Comparison of ENCODE assay signal across 9 mouse cellular contexts in the genomic region with DNA sequence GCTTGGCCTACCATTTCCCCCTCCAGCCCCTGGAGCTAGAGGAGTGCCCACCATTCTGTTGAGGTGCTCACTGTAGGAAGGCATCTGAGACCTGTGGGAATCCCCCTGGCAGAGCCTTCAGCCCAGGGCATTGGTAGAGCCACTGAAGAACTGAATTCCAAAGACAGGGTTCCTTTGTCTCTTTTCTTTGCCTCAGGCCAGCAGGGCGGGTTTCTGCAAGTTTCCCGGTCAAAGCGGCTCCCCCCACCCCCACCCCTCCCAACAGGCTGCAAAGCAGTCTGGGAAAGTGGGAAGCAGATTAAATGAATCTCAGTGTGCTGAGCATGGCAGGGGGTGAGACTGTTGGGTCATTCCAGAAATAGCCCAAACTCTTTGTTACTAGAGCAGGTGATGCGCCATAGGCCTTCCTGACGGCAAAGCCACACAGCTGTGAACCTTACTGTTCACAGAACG. TPM values are rescaled to one million over a fixed set of nuclear protein-coding genes. Genes with fewer than 3 reads are reported as not detected.
DNase-seq lines count a peak whose midpoint lies in the region; ATAC-seq and TF ChIP-seq lines count a peak whose summit lies in the region.
"Had no signal": no experiment of that assay in that cellular context is flagged by ENCODE, and none has a peak within 500 bp of the region (broad histone marks: within the 10 kb centered on the region; RNA-seq: fewer than 3 reads in every experiment).

No protein-coding gene starts in this region.

- DNase-seq in kidney, postnatal 0 days (ENCODE audit: low spot score): no peak
- no peak for DNase-seq in kidney, adult 18-20 months
- peak; percentile 76 for DNase-seq in embryo, embryonic 10.5 days (ENCODE audit: low spot score)
- DNase-seq in retina, adult 2 months (ENCODE audit: low read depth, low spot score): peak; percentile 57
- no peak for DNase-seq in urinary bladder, postnatal 25 days (ENCODE audit: low spot score)
- DNase-seq in gastrocnemius, postnatal 36 days: no peak
- DNase-seq in cerebellum, adult 9-10 months: no peak
- DNase-seq: adrenal gland, postnatal 25 days had no signal

- no peak for TF ChIP-seq CTCF in kidney, postnatal 0 days (IDR thresholded peaks at IDR 0.05; ENCODE audit: low read depth)

- peak overlapping the region; percentile 82 for H3K27ac ChIP-seq in kidney, postnatal 0 days
- peak overlapping the region; percentile 81 for H3K27ac ChIP-seq in hindbrain, embryonic 15.5 days (replicated peaks)

- 28% methylated on average over 6 of the region's 6 CpGs for WGBS in kidney, postnatal 0 days
- WGBS in hindbrain, embryonic 15.5 days: 7% methylated on average over 6 of the region's 6 CpGs

- intact Hi-C loops in gastrocnemius, postnatal 36 days (cut with DNase I): no loop called here

- no peaks in the 10 kb centered on the region for H3K27me3 ChIP-seq in kidney, postnatal 0 days (ENCODE audit: insufficient read depth, low read length)
- H3K27me3 ChIP-seq in hindbrain, embryonic 15.5 days: no peaks in the 10 kb centered on the region

- 0 out of 2 replicates have a peak overlapping the region, but pooled peaks have one; percentile 6 for H3K9ac ChIP-seq in kidney, postnatal 0 days (ENCODE audit: low read depth, low read length)
- H3K9ac ChIP-seq in hindbrain, embryonic 15.5 days: no peak overlapping the region

- no peak overlapping the region for H3K4me3 ChIP-seq in kidney, postnatal 0 days (replicated peaks; ENCODE audit: low read depth, low read length)
- H3K4me3 ChIP-seq in hindbrain, embryonic 15.5 days: no peak overlapping the region

- H3K4me2 ChIP-seq in kidney, postnatal 0 days (ENCODE audit: low read length): no peak overlapping the region
- peak overlapping the region; percentile 30; the same call in 1 of the 2 replicates for H3K4me2 ChIP-seq in hindbrain, embryonic 15.5 days

- H3K4me1 ChIP-seq in kidney, postnatal 0 days (replicated peaks; ENCODE audit: insufficient read depth, low read length): peaks cover 53% of the 10 kb centered on the region
- H3K4me1 ChIP-seq in hindbrain, embryonic 15.5 days (replicated peaks): peaks cover 67% of the 10 kb centered on the region

- no peaks in the 10 kb centered on the region for H3K9me3 ChIP-seq in kidney, postnatal 0 days (replicated peaks; ENCODE audit: low read length)
- H3K9me3 ChIP-seq in hindbrain, embryonic 15.5 days: no peaks in the 10 kb centered on the region

- H3K36me3 ChIP-seq in kidney, postnatal 0 days (ENCODE audit: insufficient read depth, low read length): peaks cover 4% of the 10 kb centered on the region; the same call in 1 of the 2 replicates
- no peaks in the 10 kb centered on the region for H3K36me3 ChIP-seq in hindbrain, embryonic 15.5 days

- ATAC-seq in kidney, postnatal 0 days (replicated peaks; ENCODE audit: low FRiP score, low read depth): no peak
- 0 out of 2 replicates have a peak, but pooled peaks have one; percentile 28 for ATAC-seq in hindbrain, embryonic 15.5 days (ENCODE audit: low FRiP score, low read depth)

RNA-seq across cellular contexts. Expression of a gene that starts 18.0 kb away (rescaled TPM):
- 0.13 and 0.23 TPM in 2 replicates for polyA plus RNA-seq in kidney, postnatal 0 days (2015; fragmentation: Nextera tagmentation; extraction: Ambion mirVana)
- polyA plus RNA-seq in hindbrain, embryonic 15.5 days (2015; fragmentation: Nextera tagmentation; extraction: Ambion mirVana): 0.18 and 0.24 TPM in 2 replicates
- total RNA-seq in gastrocnemius, postnatal 36 days (2021): under 1 TPM; 0.10 to 0.20 TPM

Comparison
In these comparisons a context has a peak if more than half of its experiments do, and no peak if none do; other contexts are left out.
1. DNase-seq: peak in embryo, embryonic 10.5 days (single experiment) and retina, adult 2 months (single experiment); none in kidney, postnatal 0 days (single experiment), kidney, adult 18-20 months (single experiment), urinary bladder, postnatal 25 days (single experiment), gastrocnemius, postnatal 36 days (0 of 2) and cerebellum, adult 9-10 months (single experiment).